In the genomic region with DNA sequence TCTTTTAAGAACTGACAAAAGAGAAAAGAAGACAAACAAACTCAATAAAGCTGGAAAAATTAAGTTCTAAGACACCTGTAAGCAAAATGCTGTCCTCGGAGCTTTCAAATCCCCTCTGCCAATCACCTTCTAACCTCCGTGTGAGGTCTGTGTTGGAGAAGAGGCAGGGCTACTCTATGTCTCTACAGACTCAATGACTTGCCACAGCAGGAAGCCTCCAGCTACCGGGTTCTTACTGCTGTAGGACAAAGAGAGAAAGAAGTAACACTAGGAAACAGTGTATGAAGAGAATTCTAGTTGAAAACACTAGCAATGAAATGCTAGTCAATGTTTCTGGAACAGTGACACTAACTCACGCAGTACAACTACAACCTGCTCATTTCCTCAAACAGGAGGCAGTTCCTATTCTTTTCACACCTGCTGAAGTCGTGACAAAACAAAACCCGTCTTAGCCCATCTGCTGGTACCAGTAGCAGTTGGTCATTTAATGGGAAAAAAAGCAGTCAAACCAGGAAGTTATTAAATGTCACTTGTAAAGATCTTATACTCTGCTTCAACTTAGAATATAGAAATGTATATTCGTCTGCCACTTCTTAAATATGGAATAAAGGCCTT, we compare ENCODE assay signal across 24 mouse cellular contexts. TPM values are rescaled to one million over a fixed set of nuclear protein-coding genes. Genes with fewer than 3 reads are reported as not detected.
"Had no signal": no experiment of that assay in that cellular context is flagged by ENCODE, and none has a peak within 500 bp of the region (broad histone marks: within the 10 kb centered on the region; RNA-seq: fewer than 3 reads in every experiment).

No protein-coding gene starts in this region.

- H3K36me3 ChIP-seq: limb, embryonic 10.5 days; limb, embryonic 13.5 days; liver, embryonic 12.5 days; liver, embryonic 15.5 days; lung, embryonic 15.5 days; midbrain, embryonic 12.5 days; midbrain, embryonic 15.5 days; neural tube, embryonic 12.5 days had no signal

- H3K4me2 ChIP-seq: limb, embryonic 13.5 days; liver, embryonic 12.5 days; liver, embryonic 15.5 days; lung, embryonic 15.5 days; midbrain, embryonic 12.5 days; midbrain, embryonic 15.5 days; neural tube, embryonic 12.5 days had no signal

- H3K4me3 ChIP-seq: limb, embryonic 10.5 days; limb, embryonic 13.5 days; liver, embryonic 12.5 days; liver, embryonic 15.5 days; lung, embryonic 15.5 days; megakaryocyte, embryonic 14.5 days; midbrain, embryonic 12.5 days; midbrain, embryonic 15.5 days; neural tube, embryonic 12.5 days had no signal

- H3K4me1 ChIP-seq: megakaryocyte, embryonic 14.5 days; midbrain, embryonic 15.5 days; neural tube, embryonic 12.5 days had no signal

- H3K9ac ChIP-seq: limb, embryonic 13.5 days; liver, embryonic 12.5 days; liver, embryonic 15.5 days; lung, embryonic 15.5 days; midbrain, embryonic 12.5 days; midbrain, embryonic 15.5 days; neural tube, embryonic 12.5 days had no signal

- DNase-seq: kidney, adult 18-20 months; kidney, adult 9 months; kidney, postnatal 14 days; kidney, postnatal 4 days; liver; lung, adult 18-20 months; lung, postnatal 10 days; lung, postnatal 36 days; retina, postnatal 1 day; right cerebral cortex, postnatal 4 days; thymus, adult 2 months; thymus, postnatal 14 days; thymus, postnatal 4 days had no signal

- H3K27ac ChIP-seq: limb, embryonic 10.5 days; limb, embryonic 13.5 days; liver, embryonic 12.5 days; liver, embryonic 15.5 days; midbrain, embryonic 12.5 days; midbrain, embryonic 15.5 days; neural tube, embryonic 12.5 days; stomach, postnatal 0 days had no signal

- ATAC-seq: liver, embryonic 12.5 days; midbrain, embryonic 15.5 days had no signal

- H3K9me3 ChIP-seq: limb, embryonic 10.5 days; limb, embryonic 13.5 days; liver, embryonic 12.5 days; liver, embryonic 15.5 days; lung, embryonic 15.5 days; megakaryocyte, embryonic 14.5 days; midbrain, embryonic 12.5 days; midbrain, embryonic 15.5 days; neural tube, embryonic 12.5 days had no signal

- H3K27me3 ChIP-seq: limb, embryonic 13.5 days; lung, embryonic 15.5 days; midbrain, embryonic 12.5 days; midbrain, embryonic 15.5 days; neural tube, embryonic 12.5 days had no signal

RNA-seq across cellular contexts. Expression of gene Tmem136, which starts 32.8 kb away (rescaled TPM):
- total RNA-seq: neutrophil, adult 5-6 weeks had no signal
